ENCODE assay signal across 26 mouse cellular contexts in the genomic region with DNA sequence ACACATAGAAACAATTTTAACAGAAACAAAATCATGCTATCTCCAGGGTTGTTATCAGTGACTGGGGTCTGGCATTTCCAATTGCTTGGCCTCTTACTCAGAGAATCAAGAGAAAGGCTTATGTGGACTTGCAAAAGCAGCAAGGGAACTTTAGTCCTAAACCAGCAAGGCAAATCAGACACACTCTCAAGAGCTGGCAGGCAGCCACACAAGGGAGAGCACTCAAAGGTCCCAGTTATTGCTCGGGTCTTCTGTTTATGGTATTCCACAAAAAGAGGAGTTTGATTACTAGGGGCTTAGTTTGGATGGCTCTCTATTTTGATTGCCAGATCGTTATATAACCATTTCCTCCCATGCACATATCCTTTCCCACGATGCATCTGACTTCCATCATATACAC. TPM values are rescaled to one million over a fixed set of nuclear protein-coding genes. Genes with fewer than 3 reads are reported as not detected.
DNase-seq lines count a peak whose midpoint lies in the region; ATAC-seq and TF ChIP-seq lines count a peak whose summit lies in the region.
"Had no signal": no experiment of that assay in that cellular context is flagged by ENCODE, and none has a peak within 500 bp of the region (broad histone marks: within the 10 kb centered on the region; RNA-seq: fewer than 3 reads in every experiment).

No protein-coding gene starts in this region.

- no peak for TF ChIP-seq EP300 in lung, postnatal 0 days (IDR thresholded peaks at IDR 0.05)

- no peak for ATAC-seq in kidney, embryonic 16.5 days (ENCODE audit: low FRiP score, low TSS enrichment)
- no peak for ATAC-seq in lung, postnatal 0 days
- ATAC-seq: forebrain, embryonic 15.5 days; midbrain, embryonic 15.5 days; Patski had no signal

- peaks cover 32% of the 10 kb centered on the region for H3K4me1 ChIP-seq in kidney, embryonic 16.5 days (ENCODE audit: insufficient read depth, low read length)
- peaks cover 17% of the 10 kb centered on the region for H3K4me1 ChIP-seq in lung, postnatal 0 days (ENCODE audit: insufficient read depth, low read depth, low read length)

- H3K27ac ChIP-seq in kidney, embryonic 16.5 days (ENCODE audit: low read length) = no peak overlapping the region
- no peak overlapping the region for H3K27ac ChIP-seq in lung, postnatal 0 days (ENCODE audit: low read length)
- H3K27ac ChIP-seq: embryonic facial prominence, embryonic 15.5 days; forebrain, embryonic 15.5 days; hindbrain, embryonic 15.5 days; macrophage; midbrain, embryonic 15.5 days; neural tube, embryonic 12.5 days had no signal

- DNase-seq in kidney, adult 18-20 months = peak; percentile 71
- DNase-seq in lung, postnatal 10 days = peak; percentile 31
- no peak for DNase-seq in lung, postnatal 0 days (ENCODE audit: low spot score)
- DNase-seq in kidney, postnatal 25 days = peak; percentile 81 to 85
- no peak for DNase-seq in layer of hippocampus, postnatal 36 days
- no peak for DNase-seq in ovary, postnatal 36 days (ENCODE audit: low spot score)
- DNase-seq: adrenal gland, adult 2 months; B cell, adult 2 months; cerebellum, adult 11 months; cerebellum, adult 9-11 months; heart, postnatal 4 days; retina, postnatal 1 day; right cerebral cortex, postnatal 25 days; thymus, postnatal 14 days had no signal

- H3K36me3 ChIP-seq in kidney, embryonic 16.5 days (ENCODE audit: insufficient read depth, low read length) = no peaks in the 10 kb centered on the region
- H3K36me3 ChIP-seq in lung, postnatal 0 days (ENCODE audit: insufficient read depth, low read length) = no peaks in the 10 kb centered on the region
- H3K36me3 ChIP-seq: embryonic facial prominence, embryonic 15.5 days; forebrain, embryonic 15.5 days; G1E; heart, embryonic 12.5 days; hindbrain, embryonic 15.5 days; midbrain, embryonic 15.5 days; neural tube, embryonic 12.5 days had no signal

- H3K9me3 ChIP-seq in kidney, embryonic 16.5 days (ENCODE audit: low read length) = no peaks in the 10 kb centered on the region
- H3K9me3 ChIP-seq in lung, postnatal 0 days (ENCODE audit: low read length) = no peaks in the 10 kb centered on the region
- H3K9me3 ChIP-seq: embryonic facial prominence, embryonic 15.5 days; forebrain, embryonic 15.5 days; heart, embryonic 12.5 days; hindbrain, embryonic 15.5 days; midbrain, embryonic 15.5 days; neural tube, embryonic 12.5 days had no signal

- no peak for TF ChIP-seq CTCF in lung, postnatal 0 days (IDR thresholded peaks at IDR 0.05)

- no peaks in the 10 kb centered on the region for H3K27me3 ChIP-seq in kidney, embryonic 16.5 days (ENCODE audit: insufficient read depth, low read length)
- H3K27me3 ChIP-seq in lung, postnatal 0 days (replicated peaks; ENCODE audit: insufficient read depth, low read length) = no peaks in the 10 kb centered on the region
- H3K27me3 ChIP-seq: CH12.LX; embryonic facial prominence, embryonic 15.5 days; forebrain, embryonic 15.5 days; heart, embryonic 12.5 days; hindbrain, embryonic 15.5 days; midbrain, embryonic 15.5 days; neural tube, embryonic 12.5 days; Patski had no signal

- WGBS in kidney, embryonic 16.5 days = 70% methylated on average over 3 of the region's 3 CpGs
- WGBS in lung, postnatal 0 days = 19% methylated on average over 3 of the region's 3 CpGs

- no peak overlapping the region for H3K4me3 ChIP-seq in kidney, embryonic 16.5 days (ENCODE audit: low read length)
- no peak overlapping the region for H3K4me3 ChIP-seq in lung, postnatal 0 days (ENCODE audit: low read depth, low read length)
- H3K4me3 ChIP-seq: embryonic facial prominence, embryonic 15.5 days; forebrain, embryonic 15.5 days; heart, embryonic 12.5 days; hindbrain, embryonic 15.5 days; midbrain, embryonic 15.5 days; neural tube, embryonic 12.5 days had no signal

- H3K4me2 ChIP-seq in kidney, embryonic 16.5 days (replicated peaks; ENCODE audit: low read depth, low read length) = no peak overlapping the region
- no peak overlapping the region for H3K4me2 ChIP-seq in lung, postnatal 0 days (replicated peaks; ENCODE audit: low read depth, low read length)
- H3K4me2 ChIP-seq: embryonic facial prominence, embryonic 15.5 days; forebrain, embryonic 15.5 days; heart, embryonic 12.5 days; hindbrain, embryonic 15.5 days; liver, embryonic 11.5 days; midbrain, embryonic 15.5 days; neural tube, embryonic 12.5 days had no signal

- H3K9ac ChIP-seq in kidney, embryonic 16.5 days (replicated peaks; ENCODE audit: low read length) = no peak overlapping the region
- no peak overlapping the region for H3K9ac ChIP-seq in lung, postnatal 0 days (replicated peaks; ENCODE audit: low read depth)
- H3K9ac ChIP-seq: embryonic facial prominence, embryonic 15.5 days; forebrain, embryonic 15.5 days; heart, embryonic 12.5 days; hindbrain, embryonic 15.5 days; midbrain, embryonic 15.5 days; neural tube, embryonic 12.5 days had no signal

RNA-seq across cellular contexts. Expression of a gene that starts 38.8 kb away (rescaled TPM):
- polyA plus RNA-seq in kidney, embryonic 16.5 days (2015; fragmentation: Nextera tagmentation; extraction: Ambion mirVana) = 87.9 and 95.9 TPM in 2 replicates
- 49.7 and 63.2 TPM in 2 replicates for polyA plus RNA-seq in lung, postnatal 0 days (2015; fragmentation: Nextera tagmentation; extraction: Ambion mirVana)
- total RNA-seq in layer of hippocampus, postnatal 36 days (2021) = 10 to 100 TPM; 83.1 to 84.7 TPM
- polyA plus RNA-seq: G1E had no signal

Comparison
In these comparisons a context has a peak if more than half of its experiments do, and no peak if none do; other contexts are left out.
1. DNase-seq: peak in kidney, adult 18-20 months (single experiment), lung, postnatal 10 days (single experiment) and kidney, postnatal 25 days (2 of 2); none in lung, postnatal 0 days (single experiment), layer of hippocampus, postnatal 36 days (0 of 2) and ovary, postnatal 36 days (single experiment).